Mouse (Mus musculus): ENCODE data around the gene Clca4a.
"Not testable (repeated sequence)": the region's sequence is repeated elsewhere in the genome, so short reads cannot be mapped to it uniquely, and the experiment has no call there.

Gene Clca4a

DNA sequence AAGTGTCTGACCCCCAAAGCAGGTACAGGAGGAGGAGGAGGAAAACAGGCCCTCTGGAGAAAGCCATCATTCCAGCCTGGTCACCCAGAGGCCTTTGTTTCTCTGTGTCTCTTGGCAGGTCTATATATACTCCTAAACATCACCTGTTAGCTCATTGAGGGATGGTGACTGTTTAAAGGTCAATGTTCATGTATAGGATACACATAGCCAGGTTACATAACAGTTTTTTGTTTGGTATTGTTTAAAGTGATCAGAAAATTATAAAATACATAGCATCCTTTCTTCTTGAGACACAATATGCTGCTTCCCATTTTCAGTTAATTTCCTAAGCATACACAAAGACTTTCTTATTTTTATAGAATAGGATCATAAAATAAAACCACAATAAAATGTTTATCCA is at the start of gene Clca4a:
Gene Clca4a, minus strand, starts transcription at position 101 of the 400 bp plus-strand sequence.
- no peak for DNase-seq

DNA sequence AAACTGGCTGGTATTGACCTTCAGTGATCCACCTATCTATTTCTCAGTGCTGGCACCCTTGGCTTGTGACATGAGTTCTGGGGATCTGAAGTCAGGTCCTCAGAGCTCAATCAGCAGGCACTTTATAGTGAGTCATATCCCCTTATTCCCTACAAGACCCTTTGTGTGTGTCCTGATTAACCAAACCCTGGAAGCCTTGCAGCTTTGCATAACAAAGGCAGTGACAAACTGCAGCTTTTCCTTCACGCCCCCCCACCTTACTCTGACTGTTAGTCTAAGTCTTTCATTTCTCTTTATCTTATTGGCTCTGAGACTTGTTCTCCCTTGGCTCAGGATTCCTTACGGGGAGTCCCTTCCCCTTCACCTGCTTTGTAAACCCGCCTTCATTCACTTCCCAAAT is 43.0 kb upstream of the Clca4a start:
- DNase-seq = no peak

GRCm38 (mm10) chr3:145004422-145004821 is 29.6 kb upstream of the Clca4a start:
- no peak for DNase-seq

DNA sequence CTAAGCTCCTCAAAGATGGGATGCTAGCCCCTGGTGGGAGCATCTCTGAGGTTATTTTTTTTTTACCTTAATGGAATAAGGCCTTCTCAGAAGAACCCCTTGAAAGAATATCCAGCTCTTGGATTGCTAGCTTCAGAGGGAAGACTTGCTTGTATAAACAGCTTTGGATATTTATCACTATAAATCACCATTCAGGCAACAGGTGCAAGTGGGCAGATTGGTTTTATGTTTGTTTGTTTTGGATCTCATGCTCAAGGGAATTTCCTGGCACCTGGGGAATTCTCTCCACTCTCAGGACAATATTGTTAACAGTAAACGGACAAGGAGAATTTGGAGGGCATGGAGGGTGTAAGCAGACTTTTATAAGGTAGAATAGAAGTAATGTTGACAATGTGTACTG is 26.1 kb upstream of the Clca4a start:
- DNase-seq = no peak

- no peak for DNase-seq
These were observed 18.2 kb upstream of the Clca4a start for GRCm38 (mm10) chr3:144993055-144993454.

DNA sequence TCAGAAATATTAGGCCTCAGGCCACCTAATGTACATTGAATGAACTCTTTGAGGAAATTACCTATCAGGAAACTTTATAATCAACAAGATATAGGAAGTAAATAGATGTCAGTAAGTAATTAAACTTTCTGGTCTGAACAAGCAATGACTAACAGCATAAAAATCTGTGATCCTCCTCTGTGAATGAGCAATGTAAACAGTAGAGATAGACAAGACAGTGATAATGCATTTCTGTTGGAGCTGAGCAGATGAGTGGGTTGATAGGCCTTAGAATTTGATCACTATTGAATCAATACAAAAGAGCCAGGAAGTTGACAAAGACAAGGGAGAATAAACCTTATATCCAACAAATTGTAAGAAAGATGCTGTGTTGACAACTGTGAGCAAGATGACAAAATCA is 17.8 kb upstream of the Clca4a start:
- DNase-seq = no peak

- DNase-seq = no peak
These were observed 11.0 kb upstream of the Clca4a start for GRCm38 (mm10) chr3:144985890-144986289.

DNA sequence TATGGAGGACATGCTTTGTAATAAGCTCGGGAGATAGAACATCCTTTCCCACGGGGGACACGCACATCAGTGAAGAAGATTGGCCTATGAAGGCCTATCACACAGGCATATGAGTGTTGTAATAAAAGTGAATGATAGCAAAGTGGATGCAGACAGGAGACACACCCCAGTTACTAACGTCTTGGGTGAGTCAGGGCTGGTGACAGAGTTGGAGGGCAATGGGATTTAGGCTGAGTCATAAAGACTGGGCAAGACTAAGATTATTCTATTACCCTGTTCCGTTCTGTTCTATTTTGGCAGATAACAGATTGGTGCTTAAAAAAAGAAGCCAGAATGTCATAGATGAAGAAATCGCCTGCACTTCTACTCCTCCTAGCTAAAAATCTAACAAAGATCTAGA is 5.7 kb upstream of the Clca4a start:
- DNase-seq = no peak

DNA sequence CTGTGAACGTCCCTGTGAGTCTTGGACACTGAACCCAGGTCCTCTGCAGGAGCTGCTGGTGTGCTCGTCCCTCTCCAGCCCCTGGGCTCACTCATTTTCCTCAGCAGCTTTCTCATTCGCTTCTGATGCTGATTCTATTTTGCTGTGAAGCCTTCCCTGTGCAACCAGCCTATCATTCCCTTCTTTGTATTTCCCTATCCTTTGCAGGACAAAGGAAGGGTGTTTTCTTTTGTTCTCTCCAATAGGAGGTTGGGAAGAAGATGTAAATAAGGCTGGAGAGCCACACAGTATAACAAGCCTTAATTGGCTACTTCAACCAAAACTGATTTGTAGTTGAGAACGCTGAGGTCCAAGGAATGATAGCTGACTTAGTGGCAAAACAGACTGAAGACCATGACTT is 2.8 kb upstream of the Clca4a start:
- no peak for DNase-seq

DNA sequence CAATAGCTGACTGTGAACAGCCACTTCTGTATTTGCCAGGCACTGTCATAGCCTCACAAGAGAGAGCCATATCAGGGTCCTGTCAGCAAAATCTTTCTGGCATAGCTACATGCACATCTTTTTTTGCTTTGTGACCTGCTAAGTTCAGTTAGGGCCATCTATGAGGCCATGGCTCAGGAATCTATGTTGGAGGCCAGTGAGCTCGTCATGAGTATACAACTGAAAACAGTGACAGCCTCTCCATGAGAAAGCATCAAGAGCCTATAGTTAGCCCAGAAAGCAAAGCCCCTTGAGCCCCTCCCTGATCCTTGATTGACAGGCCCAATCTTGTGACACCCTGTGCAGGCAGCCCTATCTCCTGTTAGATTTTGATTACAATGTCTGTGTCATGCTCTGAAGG is 1.2 kb upstream of the Clca4a start:
- DNase-seq = no peak

DNA sequence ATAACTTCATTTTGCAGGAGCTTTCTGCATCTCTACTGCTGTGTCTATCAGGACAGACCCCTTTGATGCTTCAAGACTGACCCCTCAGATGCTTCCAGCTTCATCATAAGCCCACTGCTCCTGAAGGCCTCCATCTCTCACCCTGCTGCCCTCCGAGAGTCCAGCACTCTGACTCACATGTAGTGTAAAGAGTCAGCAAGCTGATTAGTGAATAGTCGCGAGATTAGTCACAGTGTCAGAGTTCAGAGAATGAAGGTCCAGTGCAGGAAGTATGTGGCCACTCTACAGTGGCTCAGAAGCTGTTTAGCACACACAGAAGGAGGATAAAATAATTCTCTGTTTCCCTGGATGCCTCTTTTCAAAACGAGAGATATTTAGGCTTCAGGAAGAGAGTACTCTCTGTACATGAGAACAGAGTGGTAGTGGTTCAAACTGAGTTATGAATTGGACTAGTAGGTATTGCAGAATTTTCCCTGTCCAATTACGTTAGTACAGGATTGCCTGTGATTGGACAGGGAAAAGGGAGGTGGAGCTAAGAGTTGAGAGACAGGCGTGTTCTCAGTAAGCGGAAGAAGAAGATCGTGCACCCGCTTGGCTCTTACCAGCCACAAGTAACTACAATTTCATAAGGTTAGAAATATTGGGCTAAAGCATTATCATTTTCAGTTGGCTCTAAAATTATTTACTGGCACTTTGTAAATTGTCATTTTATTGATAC is 3.1 kb downstream of the Clca4a start:
- DNase-seq = no peak

DNA sequence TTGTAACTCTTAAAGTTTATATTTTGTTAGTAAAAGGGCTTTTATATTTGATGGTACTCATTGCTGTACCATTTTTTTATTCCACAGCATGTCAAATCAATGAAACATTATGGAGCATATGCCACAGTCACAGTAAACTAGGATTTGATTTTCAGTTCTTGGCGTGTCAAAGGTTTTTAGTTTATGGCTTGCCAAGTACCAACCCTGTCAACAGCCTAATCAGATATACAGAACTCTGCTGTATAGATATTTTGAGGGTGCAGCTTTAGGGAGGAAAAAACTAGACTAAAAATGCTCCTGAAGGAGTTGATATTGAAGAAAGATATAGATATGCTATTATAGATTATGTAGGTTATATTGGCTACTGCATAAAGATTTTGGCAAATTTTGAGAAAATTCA is 5.1 kb downstream of the Clca4a start:
- DNase-seq = no peak

DNA sequence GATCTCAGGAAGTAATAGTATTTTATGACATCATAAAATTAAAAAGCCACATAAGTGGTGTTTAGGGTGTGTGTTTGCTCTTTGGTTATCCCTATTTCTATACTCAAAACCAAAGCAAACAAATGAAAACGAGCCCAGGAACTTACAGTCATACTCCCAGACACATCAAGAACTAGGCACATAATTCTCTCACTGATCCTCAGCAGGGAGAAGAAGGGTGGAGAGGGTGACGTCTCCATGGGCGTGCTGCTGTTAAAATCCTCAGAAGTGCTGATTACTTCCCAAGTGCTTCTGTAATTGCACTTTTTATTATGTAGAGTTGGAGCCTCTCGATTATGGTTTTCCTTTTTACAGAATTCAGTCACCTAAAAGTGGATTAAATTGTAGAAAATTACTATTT is 8.8 kb downstream of the Clca4a start:
- DNase-seq = no peak

GRCm38 (mm10) chr3:144950829-144951228 is 24.0 kb downstream of the Clca4a start:
- no peak for DNase-seq

DNA sequence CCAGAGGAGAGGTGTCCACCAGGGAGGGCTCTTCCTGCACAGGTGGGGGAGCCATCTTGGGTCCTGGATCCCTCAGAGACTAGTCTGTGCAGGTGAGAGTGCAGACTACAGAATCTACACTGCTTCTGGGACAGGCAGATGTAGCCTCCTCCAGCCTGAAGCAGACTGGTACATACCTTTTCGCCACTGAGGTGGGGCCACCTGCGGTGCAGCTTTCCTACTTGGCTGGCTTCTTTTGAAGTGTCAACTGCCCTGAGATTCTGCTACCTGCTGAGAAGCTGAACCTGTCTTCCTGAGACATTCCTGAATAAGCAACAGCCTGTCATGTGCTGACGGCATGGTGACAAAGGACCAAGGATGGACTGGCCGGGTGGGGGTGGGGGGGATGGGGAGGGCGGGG is 27.5 kb downstream of the Clca4a start:
- not testable (repeated sequence) for DNase-seq

DNA sequence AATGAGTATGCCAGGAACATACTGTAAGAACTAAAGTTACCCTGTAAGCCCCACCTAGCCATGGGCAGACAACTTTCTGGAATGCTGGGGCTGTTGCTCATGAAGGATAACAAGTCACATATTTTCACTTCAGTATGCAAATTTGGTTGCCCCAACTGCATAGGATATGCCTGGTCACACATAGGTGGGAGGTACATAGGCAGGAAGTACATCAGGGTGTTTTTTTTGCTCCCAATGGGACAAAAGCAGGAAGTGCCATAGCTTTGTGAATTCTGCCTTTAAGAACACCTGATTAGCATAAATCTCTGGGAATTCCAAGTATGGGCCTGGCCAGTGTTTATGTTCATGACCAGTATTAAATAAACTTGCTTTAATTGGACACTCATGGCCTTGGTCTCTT is 41.2 kb downstream of the Clca4a start:
- not testable (repeated sequence) for DNase-seq

GRCm38 (mm10) chr3:144933011-144933491 is 41.8 kb downstream of the Clca4a start:
- no peak for DNase-seq

DNA sequence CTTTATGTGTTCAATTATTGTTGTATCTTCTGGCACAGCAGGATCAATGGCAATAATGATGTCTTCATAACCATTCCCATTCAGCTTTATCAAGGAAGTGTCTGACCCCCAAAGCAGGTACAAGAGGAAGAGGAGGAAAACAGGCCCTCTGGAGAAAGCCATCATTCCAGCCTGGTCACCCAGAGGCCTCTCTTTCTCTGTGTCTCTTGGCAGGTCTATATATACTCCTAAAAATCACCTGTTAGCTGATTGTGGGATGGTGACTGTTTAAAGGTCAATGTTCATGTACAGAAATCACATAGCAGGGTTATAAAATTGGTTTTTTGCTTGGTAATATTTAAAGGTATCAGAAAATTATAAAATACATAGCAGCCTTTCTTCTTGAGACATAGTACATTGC is 42.5 kb downstream of the Clca4a start, which contains the start of gene Clca4b:
Gene Clca4b, minus strand, starts transcription at position 195 of the 400 bp plus-strand sequence.
- DNase-seq = no peak

- DNase-seq = no peak
These were observed 60.8 kb downstream of the Clca4a start for GRCm38 (mm10) chr3:144914014-144914413.

Data from lung, postnatal 4 days (tissue).